ENCODE assay signal across 8 mouse cellular contexts in genomic region chr9:8043044-8043387, GRCm38 (mm10). TPM values are rescaled to one million over a fixed set of nuclear protein-coding genes. Genes with fewer than 3 reads are reported as not detected.
A peak's percentile ranks its signal among the peaks of the same experiment; 100 is the strongest.
DNase-seq lines count a peak whose midpoint lies in the region; ATAC-seq lines count a peak whose summit lies in the region.

No protein-coding gene starts in this region.

- peak overlapping the region; percentile 64; the same call in 1 of the 2 replicates for H3K9ac ChIP-seq in heart, embryonic 13.5 days
- peak overlapping the region; percentile 81; the same call in 1 of the 2 replicates for H3K9ac ChIP-seq in hindbrain, embryonic 14.5 days
- peak overlapping the region; percentile 75; the same call in 1 of the 2 replicates for H3K9ac ChIP-seq in midbrain, embryonic 11.5 days (ENCODE audit: low read length)

- WGBS in heart, embryonic 13.5 days: 16% methylated on average over 5 of the region's 5 CpGs
- 27% methylated on average over 5 of the region's 5 CpGs for WGBS in hindbrain, embryonic 14.5 days
- 18% methylated on average over 5 of the region's 5 CpGs for WGBS in midbrain, embryonic 11.5 days

- H3K4me3 ChIP-seq in heart, embryonic 13.5 days: peak overlapping the region; percentile 73
- peak overlapping the region; percentile 80 for H3K4me3 ChIP-seq in hindbrain, embryonic 14.5 days (replicated peaks; ENCODE audit: low read length)
- no peak overlapping the region for H3K4me3 ChIP-seq in midbrain, embryonic 11.5 days (ENCODE audit: low read depth, low read length)

- intact Hi-C loops in heart, postnatal 25 days (cut with DNase I): loop anchor here (1.0 to 5.0 kb wide), 2 partner anchors 39 to 89 kb away; partner anchors contain the start of genes Cep126 and Yap1

- ATAC-seq in heart, embryonic 13.5 days (ENCODE audit: extremely low read depth, insufficient number of reproducible peaks, low FRiP score, low TSS enrichment): no peak
- peak; percentile 43 for ATAC-seq in activated CD4-positive, CD25-positive, alpha-beta regulatory T cell, adult 4 months
- peak; percentile 58 for ATAC-seq in hindbrain, embryonic 14.5 days (ENCODE audit: low FRiP score)
- ATAC-seq in midbrain, embryonic 11.5 days (ENCODE audit: low FRiP score): peak; percentile 55

- no peaks in the 10 kb centered on the region for H3K9me3 ChIP-seq in heart, embryonic 13.5 days
- no peaks in the 10 kb centered on the region for H3K9me3 ChIP-seq in hindbrain, embryonic 14.5 days (ENCODE audit: control insufficient read depth, low read length)
- no peaks in the 10 kb centered on the region for H3K9me3 ChIP-seq in midbrain, embryonic 11.5 days (ENCODE audit: control insufficient read depth, low read length)

- no peaks in the 10 kb centered on the region for H3K36me3 ChIP-seq in heart, embryonic 13.5 days
- no peaks in the 10 kb centered on the region for H3K36me3 ChIP-seq in hindbrain, embryonic 14.5 days (replicated peaks; ENCODE audit: control insufficient read depth, insufficient read depth)
- no peaks in the 10 kb centered on the region for H3K36me3 ChIP-seq in midbrain, embryonic 11.5 days (ENCODE audit: control insufficient read depth, insufficient read depth, low read length)

- peaks cover 11% of the 10 kb centered on the region for H3K4me1 ChIP-seq in heart, embryonic 13.5 days
- peaks cover 9% of the 10 kb centered on the region for H3K4me1 ChIP-seq in hindbrain, embryonic 14.5 days (replicated peaks; ENCODE audit: control insufficient read depth, insufficient read depth, low read length)
- no peaks in the 10 kb centered on the region for H3K4me1 ChIP-seq in midbrain, embryonic 11.5 days (ENCODE audit: control insufficient read depth, insufficient read depth, low read length)

- no peaks in the 10 kb centered on the region for H3K27me3 ChIP-seq in heart, embryonic 13.5 days (replicated peaks)
- no peaks in the 10 kb centered on the region for H3K27me3 ChIP-seq in hindbrain, embryonic 14.5 days (ENCODE audit: control insufficient read depth, insufficient read depth, low read length)
- no peaks in the 10 kb centered on the region for H3K27me3 ChIP-seq in midbrain, embryonic 11.5 days (ENCODE audit: control insufficient read depth, insufficient read depth, low read length)

- peak overlapping the region; percentile 75 for H3K27ac ChIP-seq in heart, embryonic 13.5 days (replicated peaks)
- H3K27ac ChIP-seq in hindbrain, embryonic 14.5 days: peak overlapping the region; percentile 88
- no peak overlapping the region for H3K27ac ChIP-seq in midbrain, embryonic 11.5 days (ENCODE audit: low read depth, low read length)

- no peak for DNase-seq in heart, postnatal 25 days (ENCODE audit: low spot score)
- DNase-seq in hindbrain, embryonic 14.5 days (ENCODE audit: low spot score): no peak
- DNase-seq in midbrain, embryonic 11.5 days (ENCODE audit: low spot score, missing footprints): no peak
- DNase-seq in embryo, embryonic 10 days (ENCODE audit: low spot score): no peak
- no peak for DNase-seq in spleen, adult 12 weeks (ENCODE audit: low spot score)
- no peak for DNase-seq in ovary, adult 18-20 months (ENCODE audit: low spot score)

- peak overlapping the region; percentile 73 for H3K4me2 ChIP-seq in heart, embryonic 13.5 days
- H3K4me2 ChIP-seq in hindbrain, embryonic 14.5 days (replicated peaks): peak overlapping the region; percentile 70
- peak overlapping the region; percentile 67 for H3K4me2 ChIP-seq in midbrain, embryonic 11.5 days

RNA-seq across cellular contexts. Expression of gene Cfap300, which starts 0.4 kb away (rescaled TPM):
- polyA plus RNA-seq in heart, embryonic 13.5 days (2015; fragmentation: Nextera tagmentation; extraction: Ambion mirVana): 5.8 and 6.7 TPM in 2 replicates
- total RNA-seq in heart, postnatal 25 days (2021): 1 to 10 TPM in 1 of 2 experiments, under 1 TPM in 1; 0.73 to 1.2 TPM
- polyA plus RNA-seq in activated CD4-positive, CD25-positive, alpha-beta regulatory T cell, adult 4 months (2017; shearing (Covaris generic)): under 1 TPM; 0.41 to 0.98 TPM
- polyA plus RNA-seq in hindbrain, embryonic 14.5 days (2014; fragmentation: Nextera tagmentation; extraction: Ambion mirVana): 18.3 and 19.5 TPM in 2 replicates
- 20.6 and 20.7 TPM in 2 replicates for polyA plus RNA-seq in midbrain, embryonic 11.5 days (2014; fragmentation: Nextera tagmentation; extraction: Ambion mirVana)

RNA-seq across cellular contexts. Expression of gene Yap1, which starts 38.6 kb away (rescaled TPM):
- 24.2 and 24.5 TPM in 2 replicates for polyA plus RNA-seq in heart, embryonic 13.5 days (2015; fragmentation: Nextera tagmentation; extraction: Ambion mirVana)
- 10 to 100 TPM; 61.1 to 62.8 TPM for total RNA-seq in heart, postnatal 25 days (2021)
- not detected for polyA plus RNA-seq in activated CD4-positive, CD25-positive, alpha-beta regulatory T cell, adult 4 months (2017; shearing (Covaris generic))
- polyA plus RNA-seq in hindbrain, embryonic 14.5 days (2014; fragmentation: Nextera tagmentation; extraction: Ambion mirVana): 9.5 and 10.1 TPM in 2 replicates
- polyA plus RNA-seq in midbrain, embryonic 11.5 days (2014; fragmentation: Nextera tagmentation; extraction: Ambion mirVana): 22.1 and 25.0 TPM in 2 replicates

Comparison
In these comparisons a context has a peak if more than half of its experiments do, and no peak if none do; other contexts are left out.
1. RNA of gene Yap1, which starts 38.6 kb away (polyA plus RNA-seq): 22.1 to 25.0 TPM in midbrain, embryonic 11.5 days, 24.2 to 24.5 TPM in heart, embryonic 13.5 days and 9.5 to 10.1 TPM in hindbrain, embryonic 14.5 days; not detected in activated CD4-positive, CD25-positive, alpha-beta regulatory T cell, adult 4 months; every median in the first group is over 10 times any median in the second.
2. Peak in every context shown above with its lines, with median percentiles within 50 percentile points of each other: H3K4me2 ChIP-seq and H3K9ac ChIP-seq.